Mouse (Mus musculus) macrophage (primary cell): ENCODE data around the gene Myof. TPM values are rescaled to one million over a fixed set of nuclear protein-coding genes. Genes with fewer than 3 reads are reported as not detected.

Experiments used
- H3K27ac ChIP-seq: fragments of 350-480 bp; formaldehyde crosslinking; 2 replicates; pipeline ENCODE4 v1.9.0; 2021
- H3K36me3 ChIP-seq: fragments of 350-480 bp; formaldehyde crosslinking; 2 replicates; pipeline ENCODE4 v1.9.0; 2021; ENCODE audit errors: inconsistent target
- H3K4me3 ChIP-seq: fragments of 350-480 bp; formaldehyde crosslinking; 2 replicates; pipeline ENCODE4 v1.9.0; 2021; ENCODE audit errors: inconsistent target
- H3K79me2 ChIP-seq: fragments of 350-480 bp; formaldehyde crosslinking; 2 replicates; pipeline ENCODE4 v1.9.0; 2021; ENCODE audit errors: inconsistent target
- WGBS: methylation state at CpG from one replicate; pipeline ENCODE4 v1.1.7; 2026; ENCODE audit warnings: inconsistent platforms; ENCODE audit not compliant: missing documents; 5-methylcytosine and 5-hydroxymethylcytosine counted together
- polyA plus RNA-seq: library from polyadenylated mRNA; stranded (reverse); fragments of 250-400 nt; gene quantifications from 3 replicates; pipeline ENCODE4 v1.2.4, GENCODE M21; 2018; ENCODE audit warnings: inconsistent platforms

Gene Myof
- polyA plus RNA-seq, 1 experiment from 2014 or later: 281 TPM

DNA sequence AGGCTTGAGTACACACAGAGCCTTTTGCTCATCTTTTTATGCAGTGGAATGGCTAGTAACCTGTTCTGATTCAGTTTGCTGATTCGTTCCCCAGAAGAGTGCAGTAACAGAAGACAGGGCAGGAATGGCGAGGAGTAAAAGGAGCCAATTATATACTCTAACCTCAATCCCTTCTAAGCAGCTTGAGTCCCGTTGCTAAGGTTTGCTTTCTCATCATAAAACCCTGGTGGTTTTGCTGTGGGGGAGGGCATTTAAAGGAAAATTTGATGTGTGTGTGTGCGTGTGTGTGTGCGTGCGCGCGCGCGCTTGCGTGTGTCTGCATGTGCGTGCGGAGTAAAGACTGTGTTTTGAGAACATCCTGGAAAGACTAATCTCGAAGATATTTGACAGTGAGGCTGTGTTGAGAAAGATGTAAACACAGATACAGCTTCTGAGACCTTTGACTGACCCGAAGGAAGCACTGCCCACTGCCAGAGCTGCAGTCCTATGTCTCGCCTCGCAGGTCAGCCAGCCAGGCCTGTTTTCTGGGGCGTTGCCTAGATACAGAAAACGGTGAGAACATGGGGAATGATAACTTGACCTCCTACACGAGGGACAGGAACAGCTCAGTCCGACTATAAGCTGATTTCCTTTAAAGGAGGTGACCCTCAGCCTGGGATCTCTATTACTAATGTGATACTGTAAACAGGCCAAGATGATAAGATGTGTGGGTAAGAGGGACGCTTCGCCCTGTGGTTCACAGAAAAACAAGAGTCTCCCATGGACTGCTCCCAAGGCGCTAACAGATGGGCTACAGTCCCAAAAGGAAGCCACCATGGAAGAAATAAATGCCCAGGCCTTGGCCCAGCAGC is 39.5 kb downstream of the Myof start:
- peaks cover 87% of the 10 kb centered on the region; the same call in 1 of the 2 replicates for H3K79me2 ChIP-seq
- H3K4me3 ChIP-seq: no peak overlapping the region
- peaks cover 23% of the 10 kb centered on the region; the same call in 1 of the 2 replicates for H3K36me3 ChIP-seq
- H3K27ac ChIP-seq: no peak overlapping the region
- 92% methylated on average over 22 of the region's 24 CpGs for WGBS

DNA sequence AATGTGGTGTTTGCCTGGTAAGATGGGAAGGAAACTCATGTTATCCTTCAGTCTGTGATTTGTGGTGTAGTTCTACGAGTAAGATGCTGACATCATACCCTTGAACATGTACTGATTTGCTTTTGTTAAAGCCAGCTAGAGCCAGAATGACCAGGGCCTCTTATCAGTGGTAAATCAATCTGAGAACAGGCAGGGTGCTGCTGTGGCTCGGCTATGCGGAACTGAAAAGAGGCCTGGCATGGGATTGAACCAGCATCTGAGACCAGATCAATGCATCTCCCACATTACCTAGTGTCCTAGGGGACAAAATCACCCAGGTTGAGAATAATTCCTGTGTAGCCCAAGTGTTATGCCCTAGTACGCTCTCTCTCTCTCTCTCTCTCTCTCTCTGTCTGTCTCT is 40.6 kb downstream of the Myof start:
- H3K4me3 ChIP-seq: no peak overlapping the region
- H3K27ac ChIP-seq: no peak overlapping the region
- H3K36me3 ChIP-seq: peaks cover 27% of the 10 kb centered on the region; the same call in 1 of the 2 replicates
- peaks cover 76% of the 10 kb centered on the region; the same call in 1 of the 2 replicates for H3K79me2 ChIP-seq
- 78% methylated on average over 4 of the region's 4 CpGs for WGBS

DNA sequence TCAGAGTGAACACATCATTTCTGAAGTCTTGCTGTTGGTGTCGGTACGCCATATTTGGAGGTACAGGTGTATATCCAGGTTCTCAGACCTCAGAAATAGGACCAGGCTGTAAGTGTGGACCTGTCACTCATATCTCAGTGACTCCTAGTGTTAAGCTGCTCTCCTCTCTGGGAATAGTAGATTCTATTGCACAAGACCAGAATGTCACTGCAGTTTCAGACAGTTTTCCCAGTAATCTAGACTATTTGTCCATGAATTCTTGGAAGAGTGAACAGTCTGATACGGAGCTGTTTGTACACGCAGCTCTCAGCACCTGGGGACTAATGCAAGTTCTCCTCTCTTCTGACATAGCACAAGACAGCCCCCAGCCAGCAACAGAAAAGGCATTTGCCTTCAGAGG is 42.4 kb downstream of the Myof start:
- Histone ChIP-seq H3K79me2 (peaks cover 58% of the 10 kb centered on the region; the same call in 1 of the 2 replicates), H3K27ac (no peak overlapping the region), H3K4me3 (no peak overlapping the region), H3K36me3 (peaks cover 34% of the 10 kb centered on the region)
- 99% methylated on average over 4 of the region's 4 CpGs for WGBS

DNA sequence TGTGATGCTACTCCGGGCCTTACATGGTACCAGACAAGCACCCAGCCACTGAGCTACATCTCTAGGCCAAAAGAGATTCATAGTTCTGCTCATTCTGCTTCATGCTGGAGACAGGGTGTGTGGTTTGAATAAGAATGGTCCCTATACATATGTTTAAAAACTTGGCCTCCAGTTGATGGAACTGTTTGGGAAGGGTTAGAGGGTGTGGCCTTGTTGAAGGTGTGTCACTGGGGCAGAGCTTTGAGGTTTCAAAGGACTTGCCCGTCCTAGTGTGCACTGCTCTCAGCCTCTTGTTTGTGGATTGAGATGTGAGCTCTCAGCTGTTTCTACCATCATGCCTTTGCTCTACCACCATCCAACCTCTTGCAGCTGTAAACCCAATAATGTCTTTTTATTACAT is 43.4 kb downstream of the Myof start:
- Histone ChIP-seq H3K79me2 (peaks cover 48% of the 10 kb centered on the region; the same call in 1 of the 2 replicates), H3K36me3 (peaks cover 44% of the 10 kb centered on the region), H3K27ac (no peak overlapping the region), H3K4me3 (no peak overlapping the region)
- WGBS: 100% methylated on average over 2 of the region's 2 CpGs

DNA sequence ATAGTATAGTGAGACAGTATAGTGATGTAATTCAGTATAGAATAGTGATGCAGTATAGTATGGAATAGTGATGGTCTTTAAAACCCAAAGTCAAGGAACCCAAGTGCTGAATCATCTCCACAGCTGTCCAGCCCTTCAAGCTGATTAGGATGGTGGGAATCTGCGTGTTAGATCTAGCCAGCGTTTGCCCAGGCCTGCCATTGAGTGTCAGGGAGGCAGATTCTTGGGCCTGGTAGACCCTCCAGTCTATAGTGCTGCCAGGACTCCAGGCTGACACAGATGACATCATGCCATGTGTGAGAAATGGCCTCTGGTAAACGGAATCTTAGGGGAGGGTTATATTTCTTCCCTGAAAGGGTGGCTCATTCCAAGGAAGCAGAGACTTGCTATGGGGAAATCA is 49.1 kb downstream of the Myof start:
- peaks cover 59% of the 10 kb centered on the region for H3K36me3 ChIP-seq
- 83% methylated on average over 3 of the region's 3 CpGs for WGBS

DNA sequence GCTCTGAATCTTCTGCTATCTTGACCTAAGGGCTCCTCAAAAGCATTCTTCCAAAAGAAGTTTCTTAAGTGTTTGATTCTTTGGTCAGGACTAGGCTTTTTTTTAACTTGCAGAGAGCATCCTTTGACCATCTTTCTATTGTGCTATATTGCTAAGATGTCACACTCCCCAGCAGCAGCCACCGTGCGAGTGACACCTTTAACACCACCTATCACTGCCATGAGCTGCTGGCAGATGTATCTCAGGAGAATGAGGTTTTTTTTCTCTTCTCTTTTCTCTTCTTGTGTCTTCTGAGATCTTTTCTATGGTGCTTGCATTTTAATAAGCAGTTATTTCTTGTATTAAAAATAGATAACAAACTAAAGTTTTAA is 51.2 kb downstream of the Myof start:
- no peaks in the 10 kb centered on the region for H3K79me2 ChIP-seq
- no peak overlapping the region for H3K27ac ChIP-seq
- WGBS: 94% methylated on average over 2 of the region's 2 CpGs
- no peak overlapping the region for H3K4me3 ChIP-seq
- H3K36me3 ChIP-seq: peaks cover 57% of the 10 kb centered on the region

More for the DNA sequence above, 49.1 kb downstream of the Myof start:
- Histone ChIP-seq H3K27ac (no peak overlapping the region), H3K4me3 (no peak overlapping the region), H3K79me2 (peaks cover 4% of the 10 kb centered on the region; the same call in 1 of the 2 replicates)

DNA sequence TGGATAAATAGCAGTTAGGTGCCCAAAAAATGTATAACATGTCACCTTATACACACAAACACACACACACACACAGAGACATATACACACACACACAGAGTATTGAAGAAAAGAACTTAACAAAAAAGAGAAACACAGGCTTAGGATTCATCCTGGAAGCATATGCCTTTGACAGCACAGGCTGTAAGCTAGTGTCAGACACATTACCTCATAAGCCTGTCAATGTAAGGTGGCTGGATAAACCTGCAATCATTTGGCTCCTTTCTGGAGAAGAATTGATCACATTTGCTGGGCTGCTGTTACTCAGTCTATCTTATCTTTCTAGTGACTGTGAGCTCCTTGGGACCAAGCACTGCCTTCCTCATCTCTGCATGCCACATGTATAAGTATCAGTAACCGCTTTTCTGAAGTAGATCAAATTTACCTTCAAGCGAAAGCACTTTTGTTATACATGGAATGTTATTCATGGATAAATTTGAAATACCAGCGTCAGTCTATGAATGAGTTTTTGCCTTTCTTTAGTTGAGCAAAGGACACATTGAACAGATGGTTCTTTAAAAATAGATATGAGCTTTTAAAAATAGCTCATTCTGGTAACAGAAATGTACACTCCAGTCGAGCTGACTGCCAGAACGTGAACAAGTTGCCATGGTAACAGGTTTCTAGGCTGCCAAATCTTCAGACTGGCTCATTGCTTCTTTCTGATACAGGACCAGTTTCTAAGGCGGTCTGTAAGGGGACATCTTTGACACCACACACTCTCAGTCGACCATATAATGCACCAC is 51.8 kb downstream of the Myof start:
- H3K27ac ChIP-seq: no peak overlapping the region
- peaks cover 58% of the 10 kb centered on the region for H3K36me3 ChIP-seq
- WGBS: 60% methylated on average over 7 of the region's 7 CpGs
- no peak overlapping the region for H3K4me3 ChIP-seq
- H3K79me2 ChIP-seq: no peaks in the 10 kb centered on the region

DNA sequence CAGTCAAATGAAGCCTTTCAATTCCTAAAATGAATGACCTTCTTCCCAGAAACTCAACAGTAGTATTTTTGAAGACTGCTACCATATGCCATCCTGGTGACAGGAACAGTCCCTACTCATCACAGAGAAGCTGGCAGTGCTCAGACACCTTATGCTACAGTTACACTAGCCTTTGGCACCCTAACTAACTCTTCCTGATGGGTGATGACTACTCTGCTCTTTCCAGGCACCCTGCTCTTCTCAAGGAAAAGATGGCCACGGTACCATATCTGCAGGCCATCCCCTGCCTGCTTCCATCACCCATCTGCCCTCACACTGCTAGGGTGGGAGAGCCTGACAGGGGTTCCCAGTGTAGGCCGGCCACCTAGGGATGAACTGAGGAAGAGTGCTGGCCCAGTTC is 53.4 kb downstream of the Myof start:
- H3K4me3 ChIP-seq: no peak overlapping the region
- WGBS: 95% methylated on average over 2 of the region's 2 CpGs
- H3K27ac ChIP-seq: no peak overlapping the region
- H3K79me2 ChIP-seq: no peaks in the 10 kb centered on the region
- H3K36me3 ChIP-seq: peaks cover 58% of the 10 kb centered on the region

DNA sequence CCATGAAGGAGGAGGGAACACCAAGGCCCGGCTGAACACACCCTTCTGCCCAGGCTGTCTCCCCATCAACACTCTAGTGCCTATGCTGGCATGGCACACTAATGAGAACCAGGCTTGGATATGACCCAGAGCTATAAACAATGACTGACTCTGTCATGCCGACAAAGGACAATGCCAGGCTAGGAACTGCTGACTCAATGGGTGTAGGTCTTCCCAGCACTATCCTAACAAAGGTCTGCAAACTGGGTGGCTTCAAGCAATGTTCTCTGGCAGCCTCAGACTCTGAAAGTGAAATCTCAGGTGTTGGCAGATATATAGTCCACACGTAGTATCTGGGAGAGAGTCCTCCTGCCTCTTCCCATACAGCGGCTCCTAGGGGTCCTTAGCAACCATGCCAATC is 55.2 kb downstream of the Myof start:
- Histone ChIP-seq H3K79me2 (no peaks in the 10 kb centered on the region), H3K4me3 (no peak overlapping the region), H3K27ac (no peak overlapping the region), H3K36me3 (peaks cover 55% of the 10 kb centered on the region)
- WGBS: 90% methylated on average over 4 of the region's 4 CpGs

DNA sequence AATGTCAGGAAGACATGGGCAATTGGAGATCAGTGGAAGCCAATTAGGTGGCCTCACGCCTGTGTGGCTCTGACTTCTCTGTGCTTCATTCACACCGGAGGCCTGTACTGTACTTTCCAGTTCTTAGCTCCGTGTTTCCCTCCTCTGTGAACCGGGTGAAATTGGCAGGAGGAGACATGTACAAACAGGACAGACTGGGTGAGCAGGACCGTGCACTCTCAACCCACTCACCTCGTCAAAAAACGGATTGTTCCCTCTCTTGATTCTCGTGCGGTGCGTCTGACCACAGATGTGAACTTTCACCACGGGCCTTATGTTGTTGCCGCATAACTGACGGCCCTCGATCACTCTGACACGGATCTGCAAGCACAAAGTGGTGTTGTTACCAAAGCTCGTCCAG is 57.6 kb downstream of the Myof start:
- no peak overlapping the region for H3K27ac ChIP-seq
- no peak overlapping the region for H3K4me3 ChIP-seq
- WGBS: 91% methylated on average over 16 of the region's 16 CpGs
- no peaks in the 10 kb centered on the region for H3K79me2 ChIP-seq
- peaks cover 67% of the 10 kb centered on the region for H3K36me3 ChIP-seq

DNA sequence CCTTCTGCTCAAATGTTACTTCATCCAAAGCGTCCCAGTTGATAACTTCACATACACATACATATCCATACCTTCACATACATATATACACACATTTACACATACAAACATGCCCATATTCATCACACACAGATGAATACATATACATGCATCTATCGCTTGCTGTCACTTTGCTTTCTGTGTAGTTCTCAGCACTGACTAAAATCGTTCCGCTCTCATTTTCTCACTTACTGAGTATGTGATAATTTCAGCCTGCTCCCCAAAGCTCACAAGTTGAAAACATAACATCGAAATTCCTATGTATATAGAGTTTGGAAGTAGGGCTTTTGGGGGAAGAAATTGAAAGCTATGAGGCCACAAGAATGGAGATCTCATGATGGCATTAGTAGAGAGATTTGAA is 67.4 kb downstream of the Myof start:
- Histone ChIP-seq H3K36me3 (peaks cover 79% of the 10 kb centered on the region), H3K79me2 (no peaks in the 10 kb centered on the region), H3K4me3 (no peak overlapping the region), H3K27ac (no peak overlapping the region)
- 91% methylated on average over 5 of the region's 5 CpGs for WGBS

DNA sequence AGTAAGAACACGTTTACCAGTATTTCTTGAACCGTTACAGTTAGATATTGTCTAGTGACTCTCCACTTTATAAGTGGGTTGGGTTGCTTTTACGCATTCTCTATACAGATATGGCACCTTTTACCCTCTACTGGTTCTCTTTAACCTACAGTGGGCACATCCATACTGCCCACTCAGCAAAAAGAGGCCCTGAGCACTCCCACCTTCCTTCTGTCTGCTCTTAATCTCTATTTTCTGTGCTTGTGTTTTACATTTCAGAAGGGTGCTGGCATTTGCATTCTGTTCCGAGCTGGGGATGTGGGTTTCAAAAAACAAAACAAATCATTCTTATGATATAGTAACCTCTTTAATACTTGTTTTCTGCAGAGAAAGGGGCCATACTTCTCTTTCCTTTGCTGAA is 72.8 kb downstream of the Myof start:
- Histone ChIP-seq H3K4me3 (no peak overlapping the region), H3K36me3 (peaks cover 82% of the 10 kb centered on the region), H3K27ac (no peak overlapping the region), H3K79me2 (no peaks in the 10 kb centered on the region)
- 89% methylated on average over 4 of the region's 4 CpGs for WGBS

DNA sequence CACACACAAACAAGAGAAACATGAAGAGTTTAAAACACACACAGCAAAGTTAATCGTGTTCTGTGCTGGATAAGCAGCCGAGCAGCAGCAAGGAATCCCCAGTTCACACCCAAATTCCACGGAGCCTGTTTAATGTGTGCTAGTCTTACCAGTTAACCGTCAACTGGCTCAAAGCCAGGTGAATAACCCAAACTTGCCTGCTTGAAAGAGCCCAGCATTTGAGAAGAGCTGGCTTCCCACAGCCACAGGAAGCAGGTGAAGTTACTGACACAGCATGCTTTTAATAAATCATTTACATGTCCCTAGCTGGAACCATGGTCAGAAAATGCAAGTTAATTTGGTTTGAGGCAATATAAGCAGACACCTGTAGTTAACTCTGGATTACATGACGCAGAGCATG is 73.4 kb downstream of the Myof start:
- Histone ChIP-seq H3K36me3 (peaks cover 85% of the 10 kb centered on the region), H3K79me2 (no peaks in the 10 kb centered on the region), H3K4me3 (no peak overlapping the region), H3K27ac (no peak overlapping the region)
- 33% methylated on average over 5 of the region's 5 CpGs for WGBS

DNA sequence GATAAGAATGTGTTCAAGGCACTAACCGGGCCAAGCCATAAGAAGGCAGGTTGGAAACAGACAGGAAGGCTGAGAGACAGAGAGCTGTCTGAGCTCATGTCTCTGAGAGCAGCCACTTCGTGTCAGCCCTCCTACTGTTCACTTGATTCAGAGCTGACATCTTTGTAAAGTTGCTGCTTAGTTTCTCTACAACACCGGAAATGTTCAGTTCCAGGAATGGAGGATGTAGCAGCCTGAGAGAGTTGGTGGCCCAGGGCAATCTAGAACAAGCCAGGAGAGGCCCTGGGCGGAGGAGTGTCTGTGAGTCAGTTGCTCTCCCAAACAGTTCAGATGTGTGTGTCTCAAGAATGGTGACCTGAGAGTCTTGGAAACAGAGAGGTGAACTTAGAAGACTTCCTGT is 77.5 kb downstream of the Myof start:
- no peak overlapping the region for H3K27ac ChIP-seq
- H3K36me3 ChIP-seq: peaks cover 51% of the 10 kb centered on the region
- WGBS: 71% methylated on average over 4 of the region's 4 CpGs
- no peak overlapping the region for H3K4me3 ChIP-seq
- H3K79me2 ChIP-seq: no peaks in the 10 kb centered on the region

DNA sequence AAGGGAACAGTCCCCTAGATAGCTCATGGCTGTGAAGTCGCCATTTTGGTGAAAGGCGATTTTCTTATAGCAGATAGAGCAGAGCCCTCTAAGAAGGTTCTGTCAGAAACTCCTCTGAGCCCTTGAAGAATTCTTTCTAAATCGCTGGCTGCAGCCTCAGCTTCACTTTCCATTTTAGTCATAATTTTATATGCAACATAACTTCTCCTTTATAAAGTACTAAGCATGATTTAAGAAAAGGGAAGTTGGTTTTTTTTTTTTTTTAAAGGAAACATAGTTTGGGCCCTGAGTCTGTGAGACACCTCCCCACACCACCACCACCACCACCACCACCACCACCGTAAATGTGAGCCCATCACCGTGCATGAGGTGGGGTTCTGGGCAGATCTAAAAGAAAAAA is 80.0 kb downstream of the Myof start:
- H3K79me2 ChIP-seq: no peaks in the 10 kb centered on the region
- H3K27ac ChIP-seq: peak overlapping the region; percentile 95
- peaks cover 40% of the 10 kb centered on the region for H3K36me3 ChIP-seq
- peak overlapping the region; percentile 14; the same call in 1 of the 2 replicates for H3K4me3 ChIP-seq
- 0% methylated on average over 5 of the region's 5 CpGs for WGBS
